Mouse (Mus musculus) brain, adult 10 weeks (tissue): ENCODE measurements around the gene S100a8. TPM values are rescaled to one million over a fixed set of nuclear protein-coding genes. Genes with fewer than 3 reads are reported as not detected.

Experiments used
- polyA plus RNA-seq: library from polyadenylated mRNA; stranded (reverse); fragments of 350-450 nt; fragmentation: Illumina TruSeq; extraction: RNeasy Lipid Tissue Mini Kit (QIAGEN cat#74804); gene quantifications from one replicate; pipeline ENCODE4 v1.2.3, GENCODE M21; 2015; ENCODE audit warnings: low read depth, low replicate concordance

S100a8 gene
- 4.9 TPM for polyA plus RNA-seq

GRCm38 (mm10) chr3:90668846-90669245 is at the start of gene S100a8:
Gene S100a8 (plus strand): TSS chr3:90668978.

GRCm38 (mm10) chr3:90653717-90654116 is 15.1 kb upstream of the S100a8 start, which contains the start of gene S100a7a:
Gene S100a7a (plus strand): TSS chr3:90654017.

DNA sequence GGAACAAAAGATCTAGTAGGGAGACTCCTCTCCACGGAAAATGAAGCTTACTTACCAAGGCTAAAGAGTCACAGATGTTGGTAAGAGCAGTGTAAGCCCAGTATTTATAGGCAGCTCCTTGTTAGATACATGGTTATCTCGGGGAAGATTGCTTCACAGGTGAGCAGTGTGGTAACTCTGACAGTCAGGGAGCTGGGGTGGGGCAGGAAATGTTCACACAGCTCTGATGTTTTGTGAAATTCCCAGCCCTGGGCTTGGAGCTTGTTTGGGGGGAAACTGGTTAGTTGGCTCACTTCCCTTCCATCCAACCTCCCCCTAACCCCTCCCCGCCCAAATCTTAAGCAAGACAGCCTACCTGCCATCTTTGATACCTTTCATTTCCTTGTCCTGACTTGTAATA is 26.8 kb downstream of the S100a8 start, which contains the start of gene S100a9:
TSS of gene S100a9 (minus strand) at position 109 of the 400 bp plus-strand sequence.

Other genes with a start within 250 kb of the S100a8 start
- 40.2 TPM for gene Ints3, start 235.4 kb upstream of the S100a8 start, polyA plus RNA-seq
- 2.9 TPM for gene Npr1, start 203.1 kb upstream of the S100a8 start, polyA plus RNA-seq
- gene Ilf2, start 192.9 kb upstream of the S100a8 start, polyA plus RNA-seq = 126 TPM
- gene Snapin, start 177.9 kb upstream of the S100a8 start, polyA plus RNA-seq = 69.1 TPM
- gene Chtop, start 159.5 kb upstream of the S100a8 start, polyA plus RNA-seq = 185 TPM
- gene S100a1, start 154.6 kb upstream of the S100a8 start, polyA plus RNA-seq = 248 TPM
- gene S100a13, start 154.5 kb upstream of the S100a8 start, polyA plus RNA-seq = 69.5 TPM
- gene S100a14, start 142.1 kb upstream of the S100a8 start, polyA plus RNA-seq = not detected
- gene S100a16, start 131.7 kb upstream of the S100a8 start, polyA plus RNA-seq = 176 TPM
- 2.3 TPM for gene S100a3, start 108.4 kb upstream of the S100a8 start, polyA plus RNA-seq
- not detected for gene S100a2, start 78.7 kb upstream of the S100a8 start, polyA plus RNA-seq
- not detected for gene Gm42674, start 67.1 kb upstream of the S100a8 start, polyA plus RNA-seq
- gene S100a4, start 65.2 kb upstream of the S100a8 start, polyA plus RNA-seq = 12.5 TPM
- gene S100a5, start 60.5 kb upstream of the S100a8 start, polyA plus RNA-seq = not detected
- 43.2 TPM for gene S100a6, start 56.1 kb upstream of the S100a8 start, polyA plus RNA-seq
- not detected for gene S100a7a, start 15.0 kb upstream of the S100a8 start, polyA plus RNA-seq
- 7.0 TPM for gene S100a9, start 26.7 kb downstream of the S100a8 start, polyA plus RNA-seq
- not detected for gene Pglyrp4, start 57.9 kb downstream of the S100a8 start, polyA plus RNA-seq
- not detected for gene Gm5849, start 108.9 kb downstream of the S100a8 start, polyA plus RNA-seq